Mouse (Mus musculus) embryonic facial prominence, embryonic 13.5 days (tissue): Measurements from ENCODE around the gene Slc25a18. TPM values are rescaled to one million over a fixed set of nuclear protein-coding genes. Genes with fewer than 3 reads are reported as not detected.

Source experiments
- microRNA-seq: library from miRNA; unstranded; fragments of <30 nt; microRNA quantifications from one replicate; pipeline ENCODE4, GENCODE M21; 2016
- polyA plus RNA-seq: library from polyadenylated mRNA; unstranded; fragments of >200 nt; fragmentation: Nextera tagmentation; extraction: Ambion mirVana; gene quantifications from 2 replicates; pipeline ENCODE4 v1.2.1, GENCODE M21; 2015

Gene Slc25a18
- polyA plus RNA-seq, 1 experiment from 2014 or later = 0.24 TPM

Small RNAs within 50 kb of the gene (microRNA-seq; reads per million reads assigned to microRNA genes)
- not detected for gene Gm25193

Other genes starting within 250 kb of the Slc25a18 start
- gene Hdhd5, start 242.3 kb upstream of the Slc25a18 start, polyA plus RNA-seq = 18.8 and 19.8 TPM in 2 replicates
- gene Cecr2, start 107.2 kb upstream of the Slc25a18 start, polyA plus RNA-seq = 2.4 and 4.2 TPM in 2 replicates
- gene Atp6v1e1, start 49.2 kb downstream of the Slc25a18 start, polyA plus RNA-seq = 118 and 124 TPM in 2 replicates
- gene Bcl2l13, start 62.6 kb downstream of the Slc25a18 start, polyA plus RNA-seq = 26.5 and 27.7 TPM in 2 replicates
- 16.4 and 17.2 TPM in 2 replicates for gene Bid, start 143.3 kb downstream of the Slc25a18 start, polyA plus RNA-seq